Mouse (Mus musculus) heart, embryonic 13.5 days (tissue): ENCODE results near the gene Shbg. TPM values are rescaled to one million over a fixed set of nuclear protein-coding genes. Genes with fewer than 3 reads are reported as not detected.

Source experiments
- ATAC-seq: fragments of 200-750 bp; cut with Nextera tagmentation; 2 replicates; pipeline ENCODE4 v1.8.0; 2017; ENCODE audit warnings: moderate TSS enrichment; ENCODE audit not compliant: insufficient number of reproducible peaks, low FRiP score, low TSS enrichment; ENCODE audit errors: extremely low read depth
- H3K27ac ChIP-seq: fragments of 300-500 bp; sonication (generic); replicated peaks from 2 replicates; pipeline ENCODE4 v1.5.1; 2015; ENCODE audit warnings: moderate library complexity, mild to moderate bottlenecking, inconsistent platforms
- H3K27me3 ChIP-seq: fragments of 300-500 bp; sonication (generic); replicated peaks from 2 replicates; pipeline ENCODE4 v1.6.1; 2015; ENCODE audit warnings: mild to moderate bottlenecking, inconsistent platforms
- H3K36me3 ChIP-seq: fragments of 300-500 bp; sonication (generic); 2 replicates; pipeline ENCODE4 v1.6.1; 2015; ENCODE audit warnings: mild to moderate bottlenecking, inconsistent platforms
- H3K4me1 ChIP-seq: fragments of 300-500 bp; sonication (generic); 2 replicates; pipeline ENCODE4 v1.6.1; 2015; ENCODE audit warnings: inconsistent platforms
- H3K4me2 ChIP-seq: fragments of 300-500 bp; sonication (generic); 2 replicates; pipeline ENCODE4 v1.6.1; 2015; ENCODE audit warnings: inconsistent platforms, mild to moderate bottlenecking, moderate library complexity
- H3K4me3 ChIP-seq: fragments of 300-500 bp; sonication (generic); 2 replicates; pipeline ENCODE4 v1.5.1; 2015; ENCODE audit warnings: moderate library complexity, mild to moderate bottlenecking, inconsistent platforms
- H3K9ac ChIP-seq: fragments of 300-500 bp; sonication (generic); 2 replicates; pipeline ENCODE4 v1.6.1; 2015; ENCODE audit warnings: inconsistent platforms, mild to moderate bottlenecking, moderate library complexity
- H3K9me3 ChIP-seq: fragments of 300-500 bp; sonication (generic); 2 replicates; pipeline ENCODE4 v1.6.1; 2016; ENCODE audit warnings: inconsistent platforms
- WGBS: fragments of 180-500 bp; shearing (Covaris S2); methylation state at CpG from one replicate; pipeline ENCODE4 v1.1.7; 2015; ENCODE audit warnings: mixed read lengths; 5-methylcytosine and 5-hydroxymethylcytosine counted together
- microRNA counts: library from miRNA; unstranded; fragments of <30 nt; microRNA quantifications from one replicate; lab custom pipeline; 2016
- microRNA-seq: library from miRNA; unstranded; fragments of <30 nt; microRNA quantifications from one replicate; pipeline ENCODE4, GENCODE M21; 2016
- polyA plus RNA-seq: library from polyadenylated mRNA; unstranded; fragments of >200 nt; fragmentation: Nextera tagmentation; extraction: Ambion mirVana; gene quantifications from 2 replicates; pipeline ENCODE4 v1.2.1, GENCODE M21; 2015

Gene Shbg
- polyA plus RNA-seq, 1 experiment from 2014 or later, result 0.23 TPM

DNA sequence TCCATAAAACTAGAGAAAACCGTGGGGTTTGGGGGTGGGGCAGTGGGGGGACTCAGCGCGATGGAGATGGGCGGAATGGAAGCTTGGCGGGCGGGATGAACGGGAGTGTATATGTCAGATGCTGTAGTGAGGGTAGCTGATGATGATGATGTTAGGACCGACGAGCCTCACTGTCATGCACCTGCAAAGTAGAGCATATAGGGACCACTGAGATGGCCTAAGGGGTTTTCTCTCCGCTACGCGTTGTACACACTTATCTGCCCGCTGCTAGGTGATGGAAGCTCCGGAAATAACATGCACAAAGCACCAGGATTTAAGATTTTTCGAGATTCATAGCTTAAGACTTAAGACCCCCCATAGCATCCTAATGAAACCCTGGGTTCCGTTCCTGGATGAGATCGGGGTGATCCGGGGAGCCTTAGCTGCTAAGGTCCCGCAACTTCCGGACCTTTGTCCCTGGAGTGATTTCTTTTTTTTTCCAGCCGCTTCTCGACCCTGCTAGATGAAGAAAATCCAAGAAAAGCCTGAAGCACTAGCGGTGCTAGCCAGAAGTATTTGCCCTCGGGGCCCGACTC is 37.0 kb downstream of the Shbg start:
- H3K4me1 ChIP-seq, result peaks cover 44% of the 10 kb centered on the region
- peak overlapping the region; percentile 93 for H3K9ac ChIP-seq
- peak overlapping the region; percentile 80 for H3K4me2 ChIP-seq
- H3K27ac ChIP-seq, result peak overlapping the region; percentile 96
- peaks cover 38% of the 10 kb centered on the region for H3K36me3 ChIP-seq
- no peaks in the 10 kb centered on the region for H3K9me3 ChIP-seq
- ATAC-seq, result no peak
- H3K27me3 ChIP-seq, result no peaks in the 10 kb centered on the region
- peak overlapping the region; percentile 85 for H3K4me3 ChIP-seq
- WGBS, result under 1% methylated on average over 25 of the region's 25 CpGs

DNA sequence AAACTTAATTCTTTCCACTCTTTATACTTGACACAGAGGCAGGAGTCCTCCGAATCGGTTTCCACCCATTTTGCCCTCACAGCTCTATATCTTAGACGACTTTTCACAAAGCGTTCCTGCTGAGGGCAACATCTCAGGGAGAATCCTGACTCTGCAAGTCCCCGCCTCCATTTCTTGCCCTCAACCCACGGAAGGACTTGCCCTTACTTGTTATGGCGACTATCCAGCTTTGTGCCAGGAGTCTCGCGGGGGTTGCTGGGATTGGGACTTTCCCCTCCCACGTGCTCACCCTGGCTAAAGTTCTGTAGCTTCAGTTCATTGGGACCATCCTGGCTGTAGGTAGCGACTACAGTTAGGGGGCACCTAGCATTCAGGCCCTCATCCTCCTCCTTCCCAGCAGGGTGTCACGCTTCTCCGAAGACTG is 37.6 kb downstream of the Shbg start, which contains the start of the genes Wrap53 and Trp53:
TSS of gene Wrap53 (minus strand) at position 165 of the 424 bp plus-strand sequence.
TSS of gene Trp53 (plus strand) at position 269 of the 424 bp plus-strand sequence.
- ATAC-seq, result peak; percentile 25; the same call in 1 of the 2 replicates
- Histone ChIP-seq H3K4me1 (peaks cover 39% of the 10 kb centered on the region), H3K27ac (peak within 1 kb of the TSS; percentile 96), H3K4me2 (peak within 1 kb of the TSS; percentile 80), H3K9me3 (no peaks in the 10 kb centered on the region), H3K27me3 (no peaks in the 10 kb centered on the region), H3K36me3 (peaks cover 39% of the 10 kb centered on the region), H3K4me3 (peak within 1 kb of the TSS; percentile 85), H3K9ac (peak within 1 kb of the TSS; percentile 93)
- WGBS, result under 1% methylated on average over 13 of the region's 13 CpGs

DNA sequence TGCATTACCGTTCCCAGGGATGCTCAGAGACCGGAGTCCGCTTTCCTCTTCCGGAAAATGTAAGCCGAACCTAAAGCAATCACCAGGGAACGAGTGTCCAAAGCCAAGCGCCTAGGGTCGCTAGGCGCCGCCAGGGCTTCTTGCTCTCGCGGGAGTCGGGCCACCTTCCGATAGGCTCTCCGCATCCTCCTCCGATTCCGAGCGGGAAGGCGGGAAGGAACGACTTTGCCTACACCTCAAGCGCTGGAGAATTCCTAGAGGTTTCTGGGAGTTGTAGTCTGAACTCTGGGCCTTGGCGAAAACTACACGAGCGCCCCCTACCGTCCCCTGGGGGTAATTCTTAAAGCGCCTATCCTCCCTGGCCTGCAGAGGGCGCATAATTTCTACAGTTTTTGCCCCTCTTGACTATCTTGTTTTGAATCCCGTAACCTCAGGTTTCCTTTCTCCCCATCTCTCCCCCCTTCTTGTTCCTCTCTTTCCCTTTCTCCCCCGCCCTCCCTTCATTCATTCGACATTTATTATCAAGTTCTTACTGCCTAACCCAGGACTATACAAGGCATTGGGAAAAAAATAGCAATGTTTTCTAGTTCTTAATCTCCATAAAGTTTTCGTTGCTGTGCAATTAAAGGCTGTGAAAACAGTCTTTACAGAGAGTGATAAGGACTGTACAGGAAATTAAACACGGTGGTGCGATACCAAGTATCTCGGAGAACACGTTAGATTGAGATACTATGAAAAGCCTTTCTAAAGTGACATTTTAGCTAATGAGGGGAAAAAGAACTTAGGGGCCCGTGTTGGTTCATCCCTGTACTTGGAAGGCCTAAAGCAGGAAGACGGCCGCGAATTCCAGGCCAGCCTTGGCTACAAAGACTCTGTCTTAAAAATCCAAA is 38.3 kb downstream of the Shbg start:
- peak overlapping the region; percentile 85 for H3K4me3 ChIP-seq
- ATAC-seq, result peak; percentile 84
- H3K36me3 ChIP-seq, result peaks cover 36% of the 10 kb centered on the region
- peak overlapping the region; percentile 80 for H3K4me2 ChIP-seq
- peak overlapping the region; percentile 93 for H3K9ac ChIP-seq
- H3K27me3 ChIP-seq, result no peaks in the 10 kb centered on the region
- peak overlapping the region; percentile 96 for H3K27ac ChIP-seq
- H3K9me3 ChIP-seq, result no peaks in the 10 kb centered on the region
- H3K4me1 ChIP-seq, result peaks cover 36% of the 10 kb centered on the region
- WGBS, result under 1% methylated on average over 39 of the region's 39 CpGs

DNA sequence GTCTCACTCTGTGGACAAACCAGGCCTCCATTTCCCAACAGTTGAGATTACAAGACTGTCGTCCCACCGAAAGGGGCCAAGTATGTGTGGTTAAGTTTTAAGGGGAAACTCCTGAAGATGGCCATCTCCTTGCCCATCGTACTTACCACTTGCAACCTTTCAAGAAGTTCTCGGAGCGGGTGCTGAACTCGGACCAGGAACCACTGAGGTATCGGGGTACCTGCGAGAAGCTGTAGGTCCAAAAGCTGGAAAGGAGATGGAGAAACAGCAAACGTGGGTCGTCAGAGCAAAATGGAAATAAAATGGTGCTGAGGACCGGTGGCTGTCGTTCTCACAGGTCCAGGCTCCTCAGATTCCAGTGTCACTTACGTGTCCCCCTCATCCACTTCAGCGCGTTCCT is 39.4 kb downstream of the Shbg start:
- H3K4me2 ChIP-seq, result peak overlapping the region; percentile 80
- H3K4me3 ChIP-seq, result peak overlapping the region; percentile 85
- peak overlapping the region; percentile 70; the same call in 1 of the 2 replicates for H3K27ac ChIP-seq
- no peak for ATAC-seq
- no peaks in the 10 kb centered on the region for H3K9me3 ChIP-seq
- H3K36me3 ChIP-seq, result peaks cover 35% of the 10 kb centered on the region
- H3K9ac ChIP-seq, result peak overlapping the region; percentile 92
- no peaks in the 10 kb centered on the region for H3K27me3 ChIP-seq
- WGBS, result 10% methylated on average over 15 of the region's 15 CpGs
- peaks cover 36% of the 10 kb centered on the region for H3K4me1 ChIP-seq

DNA sequence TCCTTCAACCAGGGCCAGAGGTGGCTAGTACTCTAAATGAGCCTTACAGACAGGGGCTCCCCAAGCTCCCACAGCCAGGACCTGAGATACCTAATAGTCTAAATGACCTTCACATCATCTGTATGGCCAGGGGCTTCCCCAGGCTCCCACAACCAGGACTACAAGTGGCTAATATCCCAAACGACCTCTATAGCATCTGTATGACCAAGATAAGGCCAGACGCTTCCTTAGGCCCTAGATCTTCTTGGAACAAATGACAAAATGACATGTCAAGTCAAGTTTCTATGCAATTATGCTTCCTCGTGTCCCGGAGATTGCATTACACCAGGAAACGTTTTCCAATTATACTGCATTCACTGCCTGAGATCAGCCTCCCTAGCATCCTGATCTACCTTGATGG is 41.4 kb downstream of the Shbg start:
- Histone ChIP-seq H3K9me3 (no peaks in the 10 kb centered on the region), H3K4me2 (no peak overlapping the region), H3K27ac (no peak overlapping the region), H3K36me3 (peaks cover 48% of the 10 kb centered on the region), H3K27me3 (no peaks in the 10 kb centered on the region), H3K4me3 (no peak overlapping the region), H3K9ac (peak overlapping the region; percentile 8; the same call in 1 of the 2 replicates), H3K4me1 (peaks cover 22% of the 10 kb centered on the region)
- 52% methylated on average over 5 of the region's 5 CpGs for WGBS
- no peak for ATAC-seq

DNA sequence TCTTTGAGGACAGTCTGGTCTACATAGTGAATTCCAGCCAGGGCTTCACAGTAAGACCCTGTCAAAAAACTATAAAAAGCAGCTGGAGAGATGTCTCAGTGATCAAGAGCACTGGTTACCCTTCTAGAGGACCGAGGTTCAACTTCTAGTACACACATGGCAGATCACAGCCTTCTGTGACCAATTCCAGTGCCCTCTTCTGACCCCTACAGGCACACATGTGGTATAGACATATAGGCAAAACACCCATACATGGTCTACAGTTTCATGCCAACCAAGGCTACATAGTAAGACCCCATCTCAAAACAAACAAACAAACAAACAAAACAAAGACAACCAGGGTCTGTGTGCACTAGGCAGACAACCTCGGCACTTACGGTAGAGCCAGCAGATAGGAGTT is 42.5 kb downstream of the Shbg start:
- Histone ChIP-seq H3K9me3 (no peaks in the 10 kb centered on the region), H3K27ac (no peak overlapping the region), H3K4me3 (no peak overlapping the region), H3K27me3 (no peaks in the 10 kb centered on the region), H3K9ac (no peak overlapping the region), H3K36me3 (peaks cover 59% of the 10 kb centered on the region), H3K4me2 (no peak overlapping the region), H3K4me1 (peaks cover 22% of the 10 kb centered on the region)
- ATAC-seq, result no peak
- 57% methylated on average over 3 of the region's 3 CpGs for WGBS

DNA sequence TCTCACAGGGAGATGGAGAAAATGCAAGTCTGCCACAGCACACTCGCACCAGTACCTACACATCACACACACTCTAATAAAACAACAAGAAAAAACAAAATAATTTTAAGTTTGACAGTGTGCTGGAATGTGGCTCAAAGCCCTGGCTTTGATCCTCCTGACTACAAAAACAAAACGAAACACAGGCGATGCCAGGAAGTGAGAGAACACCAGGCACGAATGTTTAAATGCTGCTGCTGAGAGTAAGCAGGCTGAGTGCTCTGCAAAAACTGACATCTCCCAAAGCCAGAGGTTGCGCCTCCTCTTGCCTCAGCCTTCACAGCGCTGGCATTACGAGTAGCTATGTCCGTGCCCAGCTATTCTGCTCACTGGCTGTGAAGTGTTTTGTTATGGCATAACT is 52.6 kb downstream of the Shbg start:
- H3K36me3 ChIP-seq, result peaks cover 73% of the 10 kb centered on the region
- 69% methylated on average over 8 of the region's 8 CpGs for WGBS
- H3K4me1 ChIP-seq, result peaks cover 38% of the 10 kb centered on the region
- peaks cover 16% of the 10 kb centered on the region; the same call in 1 of the 2 replicates for H3K27me3 ChIP-seq
- H3K27ac ChIP-seq, result no peak overlapping the region
- H3K9ac ChIP-seq, result no peak overlapping the region
- H3K9me3 ChIP-seq, result no peaks in the 10 kb centered on the region
- no peak overlapping the region for H3K4me2 ChIP-seq
- H3K4me3 ChIP-seq, result no peak overlapping the region
- no peak for ATAC-seq

MicroRNA genes within 50 kb of the gene (microRNA counts, 519-probe panel; counts per million panel counts)
- 209 counts per million, percentile 61 among the panel's probes with 10 or more counts for microRNA mmu-miR-1934 (lab: Ali Mortazavi, UCI)
- 4,281 counts per million, percentile 78 among the panel's probes with 10 or more counts for microRNA mmu-miR-467f (lab: Ali Mortazavi, UCI)

Small RNA genes lying within 50 kb of the gene (microRNA-seq; reads per million reads assigned to microRNA genes)
- gene Mir1934, result 3.1 reads per million, percentile 12 among the genes with 10 or more reads in this experiment
- gene Mir467f, result not detected

Other genes with a start within 250 kb of the Shbg start
- 18.0 and 18.8 TPM in 2 replicates for gene Chd3, start 248.5 kb downstream of the Shbg start, polyA plus RNA-seq
- 135 and 139 TPM in 2 replicates for gene Naa38, start 222.4 kb downstream of the Shbg start, polyA plus RNA-seq
- gene Cyb5d1, start 222.3 kb downstream of the Shbg start, polyA plus RNA-seq, result 21.2 and 21.5 TPM in 2 replicates
- 40.0 and 40.5 TPM in 2 replicates for gene Tmem88, start 219.7 kb downstream of the Shbg start, polyA plus RNA-seq
- gene Kdm6b, start 204.2 kb downstream of the Shbg start, polyA plus RNA-seq, result 20.9 and 21.6 TPM in 2 replicates
- gene Dnah2, start 68.8 kb downstream of the Shbg start, polyA plus RNA-seq, result 0.07 and 0.28 TPM in 2 replicates
- gene Efnb3, start 57.7 kb downstream of the Shbg start, polyA plus RNA-seq, result 56.2 and 59.9 TPM in 2 replicates
- gene Wrap53, start 37.6 kb downstream of the Shbg start, polyA plus RNA-seq, result 16.8 TPM in 2 replicates
- 82.6 and 86.5 TPM in 2 replicates for gene Trp53, start 37.5 kb downstream of the Shbg start, polyA plus RNA-seq
- 24.5 and 25.0 TPM in 2 replicates for gene Atp1b2, start 12.0 kb downstream of the Shbg start, polyA plus RNA-seq
- 17.5 and 18.1 TPM in 2 replicates for gene Sat2, start 4.1 kb upstream of the Shbg start, polyA plus RNA-seq
- 22.1 and 25.6 TPM in 2 replicates for gene Fxr2, start 15.1 kb upstream of the Shbg start, polyA plus RNA-seq
- not detected in 2 replicates for gene Sox15, start 37.4 kb upstream of the Shbg start, polyA plus RNA-seq
- gene Mpdu1, start 44.7 kb upstream of the Shbg start, polyA plus RNA-seq, result 51.3 and 52.0 TPM in 2 replicates
- 8.8 and 10.5 TPM in 2 replicates for gene Cd68, start 48.2 kb upstream of the Shbg start, polyA plus RNA-seq
- gene Eif4a1, start 54.5 kb upstream of the Shbg start, polyA plus RNA-seq, result 372 and 373 TPM in 2 replicates
- gene Senp3, start 64.2 kb upstream of the Shbg start, polyA plus RNA-seq, result 59.2 and 63.5 TPM in 2 replicates
- gene Tnfsf13, start 67.9 kb upstream of the Shbg start, polyA plus RNA-seq, result 0.23 and 0.38 TPM in 2 replicates
- gene Tnfsf12, start 77.9 kb upstream of the Shbg start, polyA plus RNA-seq, result 4.7 and 5.7 TPM in 2 replicates
- gene Tnfsfm13, start 78.2 kb upstream of the Shbg start, polyA plus RNA-seq, result 3.3 and 3.4 TPM in 2 replicates
- gene Polr2a, start 140.7 kb upstream of the Shbg start, polyA plus RNA-seq, result 16.1 and 19.1 TPM in 2 replicates
- gene Slc35g3, start 144.1 kb upstream of the Shbg start, polyA plus RNA-seq, result 0.19 and 0.51 TPM in 2 replicates
- gene Zbtb4, start 148.0 kb upstream of the Shbg start, polyA plus RNA-seq, result 2.7 and 3.1 TPM in 2 replicates
- gene Chrnb1, start 178.0 kb upstream of the Shbg start, polyA plus RNA-seq, result 6.8 and 7.9 TPM in 2 replicates
- 2.0 and 2.3 TPM in 2 replicates for gene Fgf11, start 184.0 kb upstream of the Shbg start, polyA plus RNA-seq
- 1.8 and 1.9 TPM in 2 replicates for gene Tmem102, start 187.7 kb upstream of the Shbg start, polyA plus RNA-seq
- not detected in 2 replicates for gene Gm39566, start 197.4 kb upstream of the Shbg start, polyA plus RNA-seq
- gene Spem2, start 200.6 kb upstream of the Shbg start, polyA plus RNA-seq, result not detected in 2 replicates
- not detected in 2 replicates for gene Spem1, start 204.3 kb upstream of the Shbg start, polyA plus RNA-seq
- 2.0 and 2.4 TPM in 2 replicates for gene Nlgn2, start 219.9 kb upstream of the Shbg start, polyA plus RNA-seq
- 330 and 361 TPM in 2 replicates for gene Tmem256, start 220.6 kb upstream of the Shbg start, polyA plus RNA-seq
- gene Plscr3, start 228.5 kb upstream of the Shbg start, polyA plus RNA-seq, result 75.4 and 76.2 TPM in 2 replicates
- gene Tnk1, start 240.8 kb upstream of the Shbg start, polyA plus RNA-seq, result 0.38 and 0.56 TPM in 2 replicates